Mouse (Mus musculus): ENCODE results near the gene Smyd2.
A peak's percentile ranks its signal among the peaks of the same experiment; 100 is the strongest.

Gene Smyd2

DNA sequence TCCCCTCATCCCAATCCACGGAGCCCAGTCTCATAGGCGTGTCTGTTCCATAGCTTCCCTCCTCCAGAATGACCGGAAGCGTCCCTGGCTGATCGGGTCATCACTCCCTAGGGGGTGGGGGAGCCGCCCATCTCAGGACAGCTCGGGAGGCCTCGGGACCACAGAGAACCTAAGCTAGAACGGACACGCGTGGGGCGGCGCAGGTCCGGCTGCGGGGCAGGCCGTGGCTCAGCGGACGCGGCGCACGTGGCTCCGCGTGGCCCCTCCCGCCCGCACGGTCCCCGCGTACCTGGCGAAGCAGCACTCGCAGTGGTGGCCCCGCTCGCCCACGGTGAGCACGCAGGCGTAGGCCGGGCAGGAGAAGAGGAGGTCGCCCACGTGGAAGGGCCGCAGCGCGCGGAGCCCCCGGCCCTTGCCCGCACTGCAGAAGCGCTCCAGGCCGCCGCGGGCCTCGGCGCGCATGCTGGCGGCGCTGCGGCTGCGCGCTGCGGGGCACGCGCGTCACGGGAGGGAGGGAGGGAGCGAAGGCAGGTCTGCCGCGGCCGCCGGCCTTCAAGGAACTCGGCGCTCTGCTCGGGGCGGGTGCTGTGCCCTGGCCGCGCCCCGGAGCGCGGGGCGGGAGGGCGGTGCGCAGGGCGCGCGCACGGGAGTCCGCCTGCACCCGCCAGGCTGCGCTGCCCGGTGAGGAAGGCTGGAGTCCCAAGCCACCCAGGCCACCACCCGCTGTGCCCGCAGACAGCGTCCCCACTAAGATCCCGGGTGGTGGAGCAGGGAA, at the start of gene Smyd2:
TSS of gene Smyd2 (minus strand) at position 546 of the 775 bp plus-strand sequence.
- DNase-seq (ENCODE audit: low spot score in 2 of 2): peak; percentile 68 to 70

DNA sequence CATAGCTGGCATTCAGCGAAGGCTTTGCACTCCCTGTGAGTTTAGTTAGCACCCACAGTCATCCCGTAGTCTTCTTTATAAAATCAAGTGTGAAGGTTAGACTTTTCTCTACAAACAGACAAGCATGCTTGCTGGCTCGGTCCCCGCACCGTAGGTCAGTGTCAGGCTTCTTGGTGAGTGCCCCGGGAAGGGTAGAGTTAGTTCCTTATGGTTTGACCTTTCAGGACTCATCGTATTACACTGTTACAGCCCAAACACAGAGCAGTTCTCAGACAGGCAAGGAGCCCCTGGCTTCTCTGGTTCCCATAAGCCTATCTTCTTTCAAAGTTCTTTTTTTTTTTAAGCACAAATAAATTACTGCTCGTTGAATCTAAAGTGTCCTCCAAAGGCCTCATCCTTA, 48.2 kb upstream of the Smyd2 start:
- no peak for DNase-seq (ENCODE audit: low spot score in 2 of 2)

DNA sequence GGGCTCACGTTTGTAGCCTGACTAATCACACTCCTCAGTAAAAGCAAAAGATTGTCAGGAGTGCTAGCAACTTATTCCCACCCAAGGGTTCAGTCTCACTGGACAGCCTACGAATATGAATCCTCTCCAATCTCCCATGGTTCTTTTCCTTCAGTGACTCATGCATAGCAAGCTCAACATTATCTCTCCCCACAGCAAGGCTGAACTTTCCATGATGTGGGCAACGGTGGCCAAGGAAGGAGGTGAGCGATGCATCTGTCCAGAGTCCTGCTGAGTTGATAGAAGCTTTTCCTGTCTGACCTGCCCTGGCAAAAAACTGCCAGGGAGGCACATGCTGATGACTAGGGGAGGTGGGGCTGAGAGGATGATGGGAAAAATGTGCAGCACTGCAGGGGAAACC, 45.9 kb upstream of the Smyd2 start:
- peak in 1 of 2 experiments; percentile 8 for DNase-seq (ENCODE audit: low spot score in 2 of 2)

- peak; percentile 38 to 69 for DNase-seq (ENCODE audit: low spot score in 2 of 2)
Measured at GRCm38 (mm10) chr1:189960481-189960880, 38.3 kb upstream of the Smyd2 start.

DNA sequence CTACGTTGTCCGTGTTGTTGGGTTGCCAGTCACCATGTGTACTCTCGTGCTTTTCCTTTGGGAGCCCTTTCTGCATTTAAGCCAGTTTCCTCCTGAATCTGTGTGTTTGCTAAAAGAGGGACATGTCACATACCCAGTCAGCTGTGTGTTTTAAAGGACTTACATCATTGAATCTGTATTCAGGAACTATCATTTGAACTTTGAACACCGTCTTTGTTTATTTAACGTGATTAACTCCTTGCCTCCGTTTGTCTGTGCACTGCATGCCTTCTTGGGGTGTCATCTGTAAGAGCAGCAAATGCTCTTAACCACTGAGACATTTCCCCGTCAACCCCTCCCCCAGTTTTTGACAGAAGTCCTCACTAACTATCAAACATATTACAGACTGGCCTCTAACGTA, 37.6 kb upstream of the Smyd2 start:
- DNase-seq (ENCODE audit: low spot score in 2 of 2): no peak

GRCm38 (mm10) chr1:189951861-189952260, 29.7 kb upstream of the Smyd2 start:
- peak in 1 of 2 experiments; percentile 48 for DNase-seq (ENCODE audit: low spot score in 2 of 2)

GRCm38 (mm10) chr1:189947411-189947810, 25.2 kb upstream of the Smyd2 start:
- DNase-seq (ENCODE audit: low spot score in 2 of 2): no peak

GRCm38 (mm10) chr1:189946126-189946525, 24.0 kb upstream of the Smyd2 start:
- no peak for DNase-seq (ENCODE audit: low spot score in 2 of 2)

DNA sequence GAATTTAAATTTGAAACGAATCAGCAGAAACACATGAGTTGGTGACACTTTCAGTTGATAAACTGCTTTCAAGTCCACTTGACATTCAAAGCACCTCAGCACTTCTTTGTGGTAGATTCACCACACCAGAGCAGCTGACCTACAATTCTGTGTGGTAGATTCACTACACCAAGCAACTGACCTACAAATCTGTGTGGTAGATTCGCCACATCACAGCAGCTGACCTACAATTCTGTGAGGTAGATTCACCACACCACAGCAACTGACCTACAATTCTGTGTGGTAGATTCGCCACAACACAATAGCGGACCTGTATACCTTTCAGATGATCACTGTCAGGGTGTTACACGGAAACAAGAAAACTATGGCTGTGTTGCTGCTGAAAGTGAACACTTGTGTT, 19.6 kb upstream of the Smyd2 start:
- no peak for DNase-seq (ENCODE audit: low spot score in 2 of 2)

GRCm38 (mm10) chr1:189936436-189937105, 14.4 kb upstream of the Smyd2 start:
- no peak for DNase-seq (ENCODE audit: low spot score in 2 of 2)

DNA sequence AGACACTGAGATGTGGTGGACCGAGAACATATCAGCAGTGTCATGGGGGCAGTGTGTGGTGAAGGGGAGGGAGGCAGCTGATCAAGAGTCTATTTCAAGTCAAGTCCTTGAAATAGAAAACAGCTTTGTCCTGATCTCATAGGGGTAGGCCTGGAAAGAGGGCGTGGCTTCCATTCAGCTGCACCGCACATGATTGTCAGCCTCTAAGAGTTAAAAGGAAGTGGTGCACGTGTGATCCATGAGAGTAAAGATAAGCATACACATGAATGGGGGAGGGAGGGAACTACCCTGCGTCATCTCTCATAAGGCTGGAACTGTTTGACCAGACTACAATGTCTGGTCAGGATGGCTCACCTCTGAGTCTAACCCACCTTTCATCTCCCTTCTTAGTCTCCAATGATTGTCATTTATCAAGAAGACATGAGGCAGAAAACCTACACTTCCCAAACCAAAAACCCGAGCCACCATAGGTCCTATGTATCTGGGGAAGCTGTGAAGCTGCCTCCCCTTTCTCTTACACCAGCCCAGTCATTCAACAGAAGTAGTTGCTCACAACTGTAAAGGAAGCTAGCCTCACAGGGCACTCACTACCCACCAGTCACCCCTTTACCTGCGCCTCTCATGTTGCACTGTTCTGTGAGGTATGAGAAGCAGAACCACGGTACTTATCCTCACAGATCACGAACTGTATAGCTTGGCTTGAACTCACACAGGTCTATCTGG, 11.5 kb upstream of the Smyd2 start:
- DNase-seq (ENCODE audit: low spot score in 2 of 2): peak in 1 of 2 experiments; percentile 14

DNA sequence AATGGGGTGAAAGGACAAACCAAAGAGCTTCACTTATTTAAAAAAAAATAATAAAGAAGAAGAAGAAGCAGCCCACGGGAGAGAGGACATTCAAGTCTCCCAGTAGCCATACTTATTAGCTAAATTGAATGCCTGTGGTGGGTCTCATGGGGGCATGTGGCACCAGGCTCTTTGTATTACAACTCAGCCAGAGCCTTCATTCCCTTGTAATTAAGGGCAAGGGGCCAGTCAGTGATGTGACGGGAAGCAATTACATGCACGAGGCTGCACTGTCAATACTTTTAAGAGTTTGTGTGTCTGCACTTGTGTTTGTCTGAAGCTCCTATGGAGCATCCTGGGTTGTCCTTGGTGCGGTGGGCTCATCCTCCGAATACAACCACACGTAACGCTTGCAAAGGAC, 10.8 kb upstream of the Smyd2 start:
- DNase-seq (ENCODE audit: low spot score in 2 of 2): peak in 1 of 2 experiments; percentile 14

GRCm38 (mm10) chr1:189932190-189932589, 10.0 kb upstream of the Smyd2 start:
- no peak for DNase-seq (ENCODE audit: low spot score in 2 of 2)

DNA sequence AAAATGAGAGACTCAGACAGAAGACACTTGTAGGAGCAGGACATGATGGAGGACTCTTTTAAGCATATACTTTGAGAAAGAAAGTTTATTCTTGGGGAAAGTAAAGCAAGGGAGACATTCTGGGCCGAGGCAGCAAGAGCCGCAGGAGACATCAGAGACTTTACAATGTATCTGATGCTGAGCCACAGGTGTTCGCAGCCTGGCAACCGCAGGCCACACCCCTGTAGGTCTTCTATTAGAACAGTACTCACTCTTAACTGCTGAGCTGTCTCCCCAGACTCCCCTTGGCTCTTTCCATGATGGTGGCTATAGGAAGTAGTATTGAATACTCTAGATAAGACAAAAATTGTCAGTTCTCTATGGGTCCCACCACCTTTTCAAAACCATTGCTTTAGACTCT, 7.7 kb upstream of the Smyd2 start:
- DNase-seq (ENCODE audit: low spot score in 2 of 2): no peak

- peak in 1 of 2 experiments; percentile 51 for DNase-seq (ENCODE audit: low spot score in 2 of 2)
Measured at GRCm38 (mm10) chr1:189927644-189928043, 5.5 kb upstream of the Smyd2 start.

DNA sequence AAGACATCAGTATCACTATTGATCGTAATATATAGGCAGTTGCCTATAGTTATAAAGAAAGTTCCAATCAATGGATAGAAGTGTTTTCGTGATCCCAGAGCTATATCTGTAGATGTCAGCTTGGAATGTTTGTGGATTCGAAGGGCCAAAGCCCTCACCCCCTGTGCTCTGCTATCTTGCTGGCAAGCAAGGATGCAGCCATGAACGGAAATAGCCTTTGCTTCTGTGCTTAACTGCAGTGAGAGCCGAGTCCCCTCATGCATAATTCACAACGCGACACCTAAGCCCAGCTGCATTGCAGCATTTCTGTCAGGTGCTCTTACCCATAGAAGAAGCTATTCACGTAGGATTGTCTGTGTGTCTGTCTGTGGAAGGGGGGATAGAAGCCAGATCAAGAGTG, 4.1 kb upstream of the Smyd2 start:
- no peak for DNase-seq (ENCODE audit: low spot score in 2 of 2)

GRCm38 (mm10) chr1:189923871-189924568, 1.9 kb upstream of the Smyd2 start:
- DNase-seq (ENCODE audit: low spot score in 2 of 2): peak in 1 of 2 experiments; percentile 21

GRCm38 (mm10) chr1:189923157-189923556, 994 bp upstream of the Smyd2 start:
- peak in 1 of 2 experiments; percentile 23 for DNase-seq (ENCODE audit: low spot score in 2 of 2)

DNA sequence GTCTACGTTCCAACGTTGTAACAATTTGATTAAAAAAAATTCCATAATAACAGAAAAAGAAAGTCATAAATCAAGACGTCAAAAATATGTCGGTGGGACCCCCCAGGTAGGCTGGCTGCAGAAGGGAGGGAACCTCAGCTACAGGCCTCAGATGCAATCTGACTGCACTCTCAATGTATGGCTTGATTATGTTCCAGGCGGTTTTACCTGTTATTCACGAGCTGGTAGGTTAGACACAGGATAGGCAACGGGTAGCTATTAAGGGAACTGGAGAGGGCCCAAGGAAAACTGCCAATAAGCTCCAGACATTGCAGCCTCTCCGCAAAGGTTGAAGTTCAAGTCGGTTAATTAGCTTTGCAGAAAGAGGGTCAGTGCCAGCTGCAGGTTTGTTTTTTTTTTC, 558 bp upstream of the Smyd2 start:
- DNase-seq (ENCODE audit: low spot score in 2 of 2): peak in 1 of 2 experiments; percentile 27

GRCm38 (mm10) chr1:189921568-189921817, 670 bp downstream of the Smyd2 start:
- no peak for DNase-seq (ENCODE audit: low spot score in 2 of 2)

- peak in 1 of 2 experiments; percentile 54 for DNase-seq (ENCODE audit: low spot score in 2 of 2)
Measured at GRCm38 (mm10) chr1:189920701-189921567, 1.2 kb downstream of the Smyd2 start.
